Mouse (Mus musculus) MEL-GATA-1-ER (cell line): Measurements from ENCODE around the gene Slc26a3.

ENCODE experiments used
- DNase-seq: peaks from one replicate; pipeline ENCODE4 v3.0.0-alpha.2; 2012; ENCODE audit warnings: low read depth; ENCODE audit errors: extremely low read depth

Slc26a3 gene

GRCm38 (mm10) chr12:31513724-31514503 lies 123.2 kb downstream of the Slc26a3 start:
- no peak for DNase-seq

GRCm38 (mm10) chr12:31520119-31520518 lies 129.4 kb downstream of the Slc26a3 start:
- DNase-seq: no peak

- no peak for DNase-seq
These were observed 130.7 kb downstream of the Slc26a3 start for GRCm38 (mm10) chr12:31521371-31521770.
